Mouse (Mus musculus) liver, embryonic 15.5 days (tissue): ENCODE measurements around the gene Gpr183. TPM values are rescaled to one million over a fixed set of nuclear protein-coding genes. Genes with fewer than 3 reads are reported as not detected.

Experiments used
- ATAC-seq: fragments of 200-750 bp; cut with Nextera tagmentation; 2 replicates; pipeline ENCODE4 v1.8.0; 2017; ENCODE audit warnings: moderate number of reproducible peaks, mild to moderate bottlenecking, moderate library complexity; ENCODE audit not compliant: insufficient read depth
- H3K27ac ChIP-seq: fragments of 300-500 bp; sonication (generic); replicated peaks from 2 replicates; pipeline ENCODE4 v1.5.1; 2015; ENCODE audit warnings: mild to moderate bottlenecking, inconsistent platforms
- H3K27me3 ChIP-seq: fragments of 300-500 bp; sonication (generic); 2 replicates; pipeline ENCODE4 v1.6.1; 2015; ENCODE audit warnings: mild to moderate bottlenecking, inconsistent platforms
- H3K36me3 ChIP-seq: fragments of 300-500 bp; sonication (generic); replicated peaks from 2 replicates; pipeline ENCODE4 v1.6.1; 2015; ENCODE audit warnings: moderate library complexity, mild to moderate bottlenecking, inconsistent platforms
- H3K4me1 ChIP-seq: fragments of 300-500 bp; sonication (generic); replicated peaks from 2 replicates; pipeline ENCODE4 v1.6.1; 2015; ENCODE audit warnings: inconsistent platforms
- H3K4me2 ChIP-seq: fragments of 300-500 bp; sonication (generic); 2 replicates; pipeline ENCODE4 v1.6.1; 2015; ENCODE audit warnings: moderate library complexity, mild to moderate bottlenecking, inconsistent platforms
- H3K4me3 ChIP-seq: fragments of 300-500 bp; sonication (generic); replicated peaks from 2 replicates; pipeline ENCODE4 v1.5.1; 2015; ENCODE audit warnings: mild to moderate bottlenecking, inconsistent platforms
- H3K9ac ChIP-seq: fragments of 300-500 bp; sonication (generic); 2 replicates; pipeline ENCODE4 v1.6.1; 2015; ENCODE audit warnings: moderate library complexity, mild to moderate bottlenecking, inconsistent platforms
- H3K9me3 ChIP-seq: fragments of 300-500 bp; sonication (generic); replicated peaks from 2 replicates; pipeline ENCODE4 v1.6.1; 2016; ENCODE audit warnings: inconsistent platforms
- WGBS: fragments of 180-500 bp; shearing (Covaris S2); methylation state at CpG from one replicate; pipeline ENCODE4 v1.1.7; 2015; ENCODE audit warnings: mixed read lengths; ENCODE audit not compliant: insufficient replicate concordance; 5-methylcytosine and 5-hydroxymethylcytosine counted together
- polyA plus RNA-seq: library from polyadenylated mRNA; unstranded; fragments of >200 nt; fragmentation: Nextera tagmentation; extraction: Ambion mirVana; gene quantifications from 2 replicates; pipeline ENCODE4 v1.2.1, GENCODE M21; 2015

Gene Gpr183
- polyA plus RNA-seq, 1 experiment from 2014 or later, result 1.5 TPM

DNA sequence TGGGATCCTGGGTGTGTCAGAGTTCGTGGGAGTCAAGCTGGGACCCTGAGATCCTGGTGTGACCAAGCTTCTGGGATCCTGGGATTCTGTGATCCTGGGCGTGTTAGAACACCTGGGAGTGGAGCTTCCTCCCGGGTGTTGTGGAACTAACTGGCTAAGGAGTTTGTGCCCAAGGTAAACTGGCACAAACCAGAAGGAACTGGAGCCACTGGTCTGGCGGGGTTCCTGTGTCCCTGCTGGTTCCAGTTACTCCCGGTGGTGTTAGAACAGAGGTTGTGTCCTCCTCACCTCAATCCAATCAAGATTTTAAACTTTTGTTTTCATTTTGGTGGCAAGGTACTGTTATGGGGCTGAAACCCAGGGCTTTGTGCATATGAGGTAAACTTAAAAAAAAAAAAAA is 18.9 kb downstream of the Gpr183 start:
- Histone ChIP-seq H3K27ac (no peak overlapping the region), H3K4me2 (no peak overlapping the region), H3K9me3 (no peaks in the 10 kb centered on the region), H3K27me3 (no peaks in the 10 kb centered on the region), H3K9ac (no peak overlapping the region), H3K36me3 (no peaks in the 10 kb centered on the region), H3K4me3 (no peak overlapping the region), H3K4me1 (no peaks in the 10 kb centered on the region)
- 64% methylated on average over 5 of the region's 5 CpGs for WGBS
- ATAC-seq, result no peak

DNA sequence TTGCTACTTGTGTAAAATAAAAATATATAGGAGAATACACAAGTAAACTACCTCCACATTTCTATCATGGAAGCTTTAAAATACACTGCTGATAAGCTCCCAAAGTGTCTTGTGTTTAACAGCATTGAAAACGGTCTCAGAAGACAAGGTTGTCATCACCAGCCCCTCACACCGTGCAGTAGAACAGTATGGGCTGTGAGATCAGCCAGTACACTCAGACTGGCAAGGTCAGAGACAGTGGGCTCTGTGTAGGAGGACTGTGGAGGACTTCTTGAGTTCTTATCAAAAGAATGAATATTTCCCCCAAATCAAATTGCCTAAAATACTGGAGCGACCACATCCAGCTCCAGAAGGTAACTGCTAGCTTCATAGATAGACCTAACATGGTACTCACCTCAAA is 25.4 kb downstream of the Gpr183 start:
- Histone ChIP-seq H3K9me3 (no peaks in the 10 kb centered on the region; the same call in 1 of the 2 replicates), H3K4me3 (no peak overlapping the region), H3K27me3 (no peaks in the 10 kb centered on the region), H3K27ac (no peak overlapping the region), H3K36me3 (0 out of 2 replicates have a peak, but pooled peaks cover 9% of the 10 kb centered on the region), H3K4me2 (no peak overlapping the region), H3K4me1 (peaks cover 14% of the 10 kb centered on the region), H3K9ac (no peak overlapping the region)
- WGBS, result 69% methylated on average over 3 of the region's 3 CpGs
- ATAC-seq, result no peak

DNA sequence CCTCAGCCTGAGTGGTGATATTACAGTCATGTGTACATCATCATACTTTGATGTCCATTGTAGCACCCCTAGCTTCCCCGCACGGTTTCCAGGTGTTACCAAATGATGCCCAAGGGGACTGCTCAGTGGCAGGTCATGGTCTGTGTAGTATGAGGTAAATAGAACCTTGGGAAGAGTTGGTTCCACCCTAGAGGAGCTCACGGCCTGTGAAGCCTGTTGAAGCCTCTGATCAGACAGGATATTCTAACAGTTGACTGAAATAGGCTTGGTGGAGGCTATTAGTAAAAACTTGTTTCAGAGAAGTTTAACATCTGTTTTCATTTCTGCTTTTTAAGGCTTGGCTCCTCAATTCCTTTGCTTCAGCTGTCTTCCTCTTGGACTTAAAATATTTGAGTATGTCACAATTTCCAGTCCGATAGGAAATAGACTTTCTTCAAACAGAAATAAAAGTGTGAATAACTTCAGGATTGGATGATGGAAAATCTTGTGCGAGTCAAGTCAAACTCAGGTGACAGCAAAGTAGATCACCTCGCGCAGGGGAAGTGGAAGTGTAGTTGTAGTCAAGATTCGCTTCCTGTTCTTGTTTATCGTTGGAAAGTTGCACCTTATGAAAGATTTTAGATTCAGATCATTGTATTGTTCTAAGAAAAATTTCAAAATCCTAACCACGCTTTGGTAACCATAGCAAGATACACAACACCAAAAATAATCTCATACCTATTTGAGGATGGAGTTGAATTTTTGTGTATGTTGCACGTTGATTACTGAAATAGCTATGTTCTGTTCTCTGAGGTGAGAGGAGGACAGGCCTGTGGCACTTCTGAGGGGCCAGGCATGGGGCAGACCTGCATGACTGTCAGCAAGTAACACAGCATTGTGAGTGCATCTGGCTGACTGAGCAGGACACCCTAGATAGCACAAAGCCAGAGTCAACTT is 26.5 kb downstream of the Gpr183 start:
- no peaks in the 10 kb centered on the region for H3K27me3 ChIP-seq
- no peaks in the 10 kb centered on the region; the same call in 1 of the 2 replicates for H3K9me3 ChIP-seq
- peaks cover 14% of the 10 kb centered on the region for H3K4me1 ChIP-seq
- no peak overlapping the region for H3K9ac ChIP-seq
- 0 out of 2 replicates have a peak overlapping the region, but pooled peaks have one; percentile 16 for H3K27ac ChIP-seq
- whole genome bisulfite sequencing, result 65% methylated on average over 11 of the region's 11 CpGs
- no peak overlapping the region for H3K4me2 ChIP-seq
- no peak for ATAC-seq
- H3K4me3 ChIP-seq, result no peak overlapping the region
- H3K36me3 ChIP-seq, result peaks cover 19% of the 10 kb centered on the region; the same call in 1 of the 2 replicates

DNA sequence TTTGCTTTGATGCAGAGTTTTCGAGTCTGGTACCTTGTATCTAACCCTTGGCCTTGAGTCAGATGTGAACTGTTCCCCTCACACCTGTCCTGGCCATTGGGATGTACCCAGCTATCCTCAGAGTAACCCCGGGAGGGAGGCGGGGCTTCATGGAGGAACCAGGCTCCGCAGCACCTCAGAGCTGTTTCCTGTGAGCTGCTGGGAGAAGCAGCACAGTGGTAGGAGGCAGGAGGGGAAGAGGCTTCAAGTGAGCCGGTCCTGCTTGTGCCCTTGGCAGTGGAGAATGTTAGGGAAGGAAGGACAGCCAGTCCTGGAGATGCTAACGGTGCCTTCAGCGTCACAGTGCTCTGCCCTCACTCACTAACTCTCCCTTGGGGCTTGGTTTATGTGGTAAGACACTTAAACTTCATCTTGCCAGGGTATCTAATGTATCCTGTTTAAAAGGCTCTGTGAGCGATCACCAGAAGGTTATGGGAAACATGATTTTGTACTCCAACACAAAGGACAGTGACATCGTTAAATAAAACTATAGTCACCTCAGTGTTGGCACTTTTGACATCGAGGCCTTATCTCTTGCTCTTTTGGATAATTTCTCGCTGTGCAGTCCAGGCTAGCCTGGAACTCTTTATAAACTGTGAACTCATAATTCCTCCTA is 27.3 kb downstream of the Gpr183 start:
- H3K27ac ChIP-seq, result 0 out of 2 replicates have a peak overlapping the region, but pooled peaks have one; percentile 16

DNA sequence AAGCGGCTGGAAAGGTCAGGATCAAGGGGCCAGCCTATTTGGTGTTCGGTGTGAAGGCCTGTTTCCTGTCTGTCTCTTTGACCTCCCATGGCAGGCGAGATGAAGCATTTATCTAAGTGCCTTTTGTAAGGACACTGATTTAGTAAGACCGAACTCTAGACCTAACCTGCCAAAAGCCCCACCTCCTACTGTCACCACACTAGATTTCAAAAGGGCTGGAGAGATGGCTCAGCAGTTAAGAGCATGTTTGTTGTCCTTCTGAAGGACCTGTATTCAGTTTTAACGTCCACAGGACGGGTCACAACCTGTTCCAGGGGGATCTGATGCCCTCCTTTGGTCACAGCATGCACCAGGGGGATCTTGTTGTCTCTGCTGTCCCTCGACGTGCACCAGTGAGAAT is 28.1 kb downstream of the Gpr183 start:
- Histone ChIP-seq H3K9me3 (no peaks in the 10 kb centered on the region; the same call in 1 of the 2 replicates), H3K27ac (no peak overlapping the region), H3K27me3 (no peaks in the 10 kb centered on the region), H3K9ac (no peak overlapping the region), H3K36me3 (peaks cover 20% of the 10 kb centered on the region; the same call in 1 of the 2 replicates), H3K4me2 (no peak overlapping the region), H3K4me3 (no peak overlapping the region), H3K4me1 (peaks cover 18% of the 10 kb centered on the region)
- WGBS, result 70% methylated on average over 8 of the region's 8 CpGs
- ATAC-seq, result no peak

More for the DNA sequence above, 27.3 kb downstream of the Gpr183 start:
- peaks cover 20% of the 10 kb centered on the region; the same call in 1 of the 2 replicates for H3K36me3 ChIP-seq
- peaks cover 14% of the 10 kb centered on the region for H3K4me1 ChIP-seq
- ATAC-seq, result peak; percentile 31; the same call in 1 of the 2 replicates
- H3K9ac ChIP-seq, result no peak overlapping the region
- WGBS, result 37% methylated on average over 11 of the region's 11 CpGs
- no peak overlapping the region for H3K4me3 ChIP-seq
- H3K4me2 ChIP-seq, result no peak overlapping the region
- H3K27me3 ChIP-seq, result no peaks in the 10 kb centered on the region
- H3K9me3 ChIP-seq, result no peaks in the 10 kb centered on the region; the same call in 1 of the 2 replicates

DNA sequence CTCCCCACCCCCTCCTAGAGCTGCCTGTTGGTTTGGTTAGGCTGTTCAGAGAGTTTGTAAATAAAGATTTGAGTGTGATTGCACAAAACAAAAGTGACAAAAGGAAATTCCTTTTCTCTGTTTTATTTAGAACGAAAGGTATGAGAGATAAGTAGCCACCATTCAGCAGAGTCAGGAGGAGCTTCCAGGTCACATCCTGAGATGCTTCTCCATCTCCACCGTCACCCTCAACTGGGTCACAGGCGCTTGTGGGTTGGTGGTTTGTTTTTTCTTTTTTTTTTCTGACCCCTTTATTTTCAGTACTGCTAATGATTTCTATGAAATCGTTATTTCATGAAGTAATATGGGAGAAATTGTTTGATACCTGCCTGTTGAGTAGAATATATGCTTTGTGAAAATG is 28.6 kb downstream of the Gpr183 start:
- Histone ChIP-seq H3K4me3 (no peak overlapping the region), H3K4me1 (peaks cover 23% of the 10 kb centered on the region), H3K27ac (no peak overlapping the region), H3K9me3 (no peaks in the 10 kb centered on the region; the same call in 1 of the 2 replicates), H3K27me3 (no peaks in the 10 kb centered on the region), H3K4me2 (no peak overlapping the region), H3K9ac (no peak overlapping the region), H3K36me3 (peaks cover 20% of the 10 kb centered on the region; the same call in 1 of the 2 replicates)
- no peak for ATAC-seq
- WGBS, result 68% methylated on average over 4 of the region's 4 CpGs

DNA sequence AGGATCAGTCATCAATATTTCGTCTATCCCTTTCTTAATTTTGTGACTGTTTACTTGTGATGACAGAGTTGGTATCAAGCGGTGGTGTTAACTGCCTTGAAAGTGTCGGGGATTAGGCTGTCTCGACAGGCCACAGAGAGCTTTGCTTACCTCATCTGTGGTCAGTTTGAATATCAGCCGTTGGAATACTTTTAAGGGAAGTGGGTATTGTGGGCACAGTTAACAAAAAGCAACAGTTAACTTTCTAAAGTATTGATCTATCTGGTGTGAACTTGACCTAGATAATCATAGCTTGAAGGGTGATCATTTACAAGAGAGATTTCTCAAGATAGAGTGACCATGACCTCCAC is 30.4 kb downstream of the Gpr183 start:
- WGBS, result 34% methylated on average over 5 of the region's 5 CpGs
- H3K4me2 ChIP-seq, result no peak overlapping the region

DNA sequence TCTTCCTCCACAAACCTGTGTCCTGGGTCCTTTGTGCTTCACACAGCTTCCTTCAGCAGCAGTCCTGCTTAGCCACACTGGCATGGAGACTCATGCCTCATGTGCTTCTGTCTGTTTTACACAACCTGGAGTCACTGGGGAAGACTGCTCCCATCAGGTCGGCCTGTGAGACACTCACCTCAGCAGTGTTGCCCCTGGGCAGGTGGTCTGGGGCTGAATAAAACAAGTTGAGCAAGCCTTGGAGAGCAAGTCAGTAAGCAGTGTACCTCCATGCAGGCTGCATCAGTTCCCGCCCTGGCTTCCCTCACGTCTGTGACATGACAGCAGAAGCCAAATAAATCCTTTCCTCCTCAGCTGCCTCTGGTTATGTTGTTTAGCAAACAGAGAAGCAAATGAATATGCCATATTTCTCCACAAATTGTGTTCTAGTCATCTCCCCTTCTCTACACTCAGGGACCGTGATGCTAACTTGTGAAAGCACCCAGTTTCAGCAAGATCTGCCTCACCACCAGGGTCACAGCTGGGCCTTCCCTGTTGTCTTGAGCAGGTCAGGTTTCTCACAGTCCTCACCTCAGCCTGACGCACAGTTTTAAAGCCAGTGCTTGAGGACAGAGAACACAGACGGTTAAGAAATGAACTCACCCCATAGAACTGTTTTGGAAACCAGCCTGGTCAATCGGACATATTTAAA is 30.9 kb downstream of the Gpr183 start:
- Histone ChIP-seq H3K9ac (no peak overlapping the region), H3K36me3 (peaks cover 20% of the 10 kb centered on the region; the same call in 1 of the 2 replicates), H3K4me2 (no peak overlapping the region), H3K4me1 (peaks cover 41% of the 10 kb centered on the region), H3K9me3 (no peaks in the 10 kb centered on the region; the same call in 1 of the 2 replicates), H3K27ac (no peak overlapping the region), H3K4me3 (no peak overlapping the region), H3K27me3 (no peaks in the 10 kb centered on the region)
- ATAC-seq, result no peak
- WGBS, result 71% methylated on average over 7 of the region's 7 CpGs

More for the DNA sequence above, 30.4 kb downstream of the Gpr183 start:
- Histone ChIP-seq H3K36me3 (peaks cover 20% of the 10 kb centered on the region; the same call in 1 of the 2 replicates), H3K27ac (no peak overlapping the region), H3K4me3 (no peak overlapping the region), H3K27me3 (no peaks in the 10 kb centered on the region), H3K4me1 (peaks cover 36% of the 10 kb centered on the region), H3K9ac (no peak overlapping the region), H3K9me3 (no peaks in the 10 kb centered on the region; the same call in 1 of the 2 replicates)
- no peak for ATAC-seq

DNA sequence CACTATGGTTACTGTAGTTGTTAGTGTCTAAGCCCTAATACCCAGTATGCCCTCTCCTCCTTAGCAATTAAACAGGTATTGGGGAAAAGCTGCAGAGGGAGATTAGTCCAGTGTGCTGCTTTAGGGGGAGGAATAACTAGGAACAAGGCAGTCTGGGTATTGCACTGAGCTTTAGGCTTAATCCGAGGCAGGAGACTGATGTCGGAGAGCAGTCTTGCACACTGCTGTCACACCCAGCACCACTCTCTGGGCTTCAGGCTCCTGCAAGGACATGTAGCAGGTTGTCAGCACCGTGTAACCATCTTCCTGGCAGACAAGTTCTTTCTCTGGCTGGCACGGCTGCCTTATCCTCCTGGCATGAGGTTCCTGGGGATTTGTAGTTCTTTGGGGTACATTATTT is 32.8 kb downstream of the Gpr183 start:
- Histone ChIP-seq H3K4me1 (peaks cover 37% of the 10 kb centered on the region), H3K27ac (no peak overlapping the region), H3K4me2 (no peak overlapping the region), H3K9me3 (no peaks in the 10 kb centered on the region; the same call in 1 of the 2 replicates), H3K9ac (no peak overlapping the region), H3K36me3 (peaks cover 20% of the 10 kb centered on the region; the same call in 1 of the 2 replicates), H3K4me3 (no peak overlapping the region), H3K27me3 (no peaks in the 10 kb centered on the region)
- ATAC-seq, result no peak
- 81% methylated on average over 4 of the region's 4 CpGs for WGBS

DNA sequence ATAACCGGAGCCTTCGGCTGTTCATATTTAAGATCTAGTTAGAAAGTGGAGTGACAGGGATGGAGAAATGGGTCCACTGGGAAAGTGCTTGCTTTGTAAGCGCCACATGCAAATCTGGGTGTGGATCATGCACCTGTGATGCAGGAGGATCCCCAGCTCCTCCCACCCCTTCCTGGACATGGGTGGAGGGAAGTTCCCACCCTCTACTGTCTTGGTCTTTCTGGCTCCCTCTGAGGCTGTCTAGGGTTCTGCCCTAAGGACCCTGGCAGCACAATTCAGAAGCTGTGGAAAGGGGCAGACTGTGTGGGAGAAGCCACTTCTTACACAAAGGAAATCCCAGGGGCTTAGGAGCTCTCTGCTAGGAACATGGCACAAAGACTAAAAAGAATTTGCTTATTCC is 33.4 kb downstream of the Gpr183 start:
- no peak overlapping the region for H3K4me2 ChIP-seq
- H3K9me3 ChIP-seq, result no peaks in the 10 kb centered on the region; the same call in 1 of the 2 replicates
- no peak for ATAC-seq
- H3K36me3 ChIP-seq, result peaks cover 20% of the 10 kb centered on the region; the same call in 1 of the 2 replicates
- no peak overlapping the region for H3K4me3 ChIP-seq
- no peak overlapping the region for H3K9ac ChIP-seq
- H3K27me3 ChIP-seq, result no peaks in the 10 kb centered on the region
- H3K27ac ChIP-seq, result no peak overlapping the region
- peaks cover 34% of the 10 kb centered on the region for H3K4me1 ChIP-seq
- WGBS, result 78% methylated on average over 3 of the region's 3 CpGs
